ENCODE assay signal across 9 mouse cellular contexts in the genomic region with DNA sequence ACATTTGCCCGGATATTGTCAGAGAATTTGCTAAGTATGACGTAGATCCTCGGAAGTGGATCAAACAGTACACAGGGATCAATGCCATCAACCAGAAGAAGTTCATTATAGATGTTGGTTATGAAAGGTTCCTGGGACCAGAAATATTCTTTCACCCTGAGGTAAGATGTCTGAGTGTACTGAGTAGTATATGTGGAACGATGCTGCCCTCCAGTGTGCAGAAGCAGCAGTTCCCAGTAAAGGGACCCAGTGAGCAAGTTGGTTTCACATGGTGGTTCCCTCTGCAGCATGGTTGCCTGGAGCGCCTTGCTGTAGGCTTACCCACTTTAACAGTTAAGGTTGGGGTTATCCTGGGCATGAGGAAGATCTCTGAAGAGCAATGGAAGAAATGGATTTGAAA.
DNase-seq lines count a peak whose midpoint lies in the region; ATAC-seq and TF ChIP-seq lines count a peak whose summit lies in the region.
"Had no signal": no experiment of that assay in that cellular context is flagged by ENCODE, and none has a peak within 500 bp of the region (broad histone marks: within the 10 kb centered on the region; RNA-seq: fewer than 3 reads in every experiment).

No protein-coding gene starts in this region.

- no peak overlapping the region for H3K4me2 ChIP-seq in intestine, embryonic 14.5 days (ENCODE audit: low read length)
- no peak overlapping the region for H3K4me2 ChIP-seq in intestine, embryonic 15.5 days (replicated peaks)
- no peak overlapping the region for H3K4me2 ChIP-seq in lung, postnatal 0 days (replicated peaks; ENCODE audit: low read depth, low read length)
- H3K4me2 ChIP-seq: lung, embryonic 15.5 days had no signal

- TF ChIP-seq EP300 in lung, postnatal 0 days (IDR thresholded peaks at IDR 0.05), result no peak

- H3K9ac ChIP-seq in intestine, embryonic 14.5 days (ENCODE audit: low read length), result no peak overlapping the region
- H3K9ac ChIP-seq in intestine, embryonic 15.5 days, result no peak overlapping the region
- no peak overlapping the region for H3K9ac ChIP-seq in lung, postnatal 0 days (replicated peaks; ENCODE audit: low read depth)
- H3K9ac ChIP-seq: lung, embryonic 15.5 days had no signal

- H3K4me3 ChIP-seq in intestine, embryonic 14.5 days (ENCODE audit: low read depth, low read length), result no peak overlapping the region
- no peak overlapping the region for H3K4me3 ChIP-seq in intestine, embryonic 15.5 days (replicated peaks)
- no peak overlapping the region for H3K4me3 ChIP-seq in lung, postnatal 0 days (ENCODE audit: low read depth, low read length)
- H3K4me3 ChIP-seq: lung, embryonic 15.5 days had no signal

- no peaks in the 10 kb centered on the region for H3K9me3 ChIP-seq in intestine, embryonic 14.5 days (ENCODE audit: control insufficient read depth, low read length)
- H3K9me3 ChIP-seq in intestine, embryonic 15.5 days, result no peaks in the 10 kb centered on the region
- no peaks in the 10 kb centered on the region for H3K9me3 ChIP-seq in lung, postnatal 0 days (ENCODE audit: low read length)
- H3K9me3 ChIP-seq: lung, embryonic 15.5 days had no signal

- 0 out of 2 replicates have a peak, but pooled peaks have one; percentile 53 for ATAC-seq in intestine, embryonic 14.5 days (replicated peaks; ENCODE audit: low FRiP score, low TSS enrichment, low read depth)
- ATAC-seq in intestine, embryonic 15.5 days, result no peak; the same call in 1 of the 2 replicates
- ATAC-seq in granulocyte monocyte progenitor cell, adult 5-6 weeks (replicated peaks; ENCODE audit: poor library complexity, severe bottlenecking), result peak; percentile 83
- ATAC-seq in lung, postnatal 0 days, result peak; percentile 56; the same call in 1 of the 2 replicates

- peak; percentile 57 for DNase-seq in intestine, embryonic 14.5 days (ENCODE audit: low spot score)
- peak; percentile 33 to 77 for DNase-seq in adrenal gland, adult (ENCODE audit: inconsistent age in 2 of 2, low spot score in 1 of 2)
- peak; percentile 76 for DNase-seq in embryo, embryonic 10 days (ENCODE audit: low spot score)
- DNase-seq in kidney, postnatal 14 days, result peak; percentile 57
- DNase-seq in lung, postnatal 0 days (ENCODE audit: low spot score), result peak; percentile 59
- DNase-seq in right cerebral cortex, postnatal 14 days, result peak; percentile 52

- TF ChIP-seq CTCF in lung, postnatal 0 days (IDR thresholded peaks at IDR 0.05), result peak; percentile 76

- H3K27ac ChIP-seq in intestine, embryonic 14.5 days (ENCODE audit: low read depth), result no peak overlapping the region
- no peak overlapping the region for H3K27ac ChIP-seq in intestine, embryonic 15.5 days
- H3K27ac ChIP-seq in lung, postnatal 0 days (ENCODE audit: low read length), result no peak overlapping the region
- H3K27ac ChIP-seq: lung, embryonic 15.5 days had no signal

- WGBS in intestine, embryonic 14.5 days, result 67% methylated on average over 5 of the region's 5 CpGs
- 68% methylated on average over 5 of the region's 5 CpGs for WGBS in intestine, embryonic 15.5 days
- 62% methylated on average over 5 of the region's 5 CpGs for WGBS in lung, postnatal 0 days

- no peaks in the 10 kb centered on the region for H3K4me1 ChIP-seq in intestine, embryonic 14.5 days (replicated peaks; ENCODE audit: control insufficient read depth, insufficient read depth, low read length)
- H3K4me1 ChIP-seq in intestine, embryonic 15.5 days (replicated peaks), result no peaks in the 10 kb centered on the region
- no peaks in the 10 kb centered on the region for H3K4me1 ChIP-seq in lung, postnatal 0 days (ENCODE audit: insufficient read depth, low read depth, low read length)
- H3K4me1 ChIP-seq: lung, embryonic 15.5 days had no signal

- no peaks in the 10 kb centered on the region for H3K27me3 ChIP-seq in intestine, embryonic 14.5 days (replicated peaks; ENCODE audit: control insufficient read depth, insufficient read depth, low read length)
- no peaks in the 10 kb centered on the region for H3K27me3 ChIP-seq in intestine, embryonic 15.5 days (replicated peaks)
- H3K27me3 ChIP-seq in lung, postnatal 0 days (replicated peaks; ENCODE audit: insufficient read depth, low read length), result no peaks in the 10 kb centered on the region
- H3K27me3 ChIP-seq: lung, embryonic 15.5 days had no signal

- no peaks in the 10 kb centered on the region for H3K36me3 ChIP-seq in intestine, embryonic 14.5 days (ENCODE audit: control insufficient read depth, insufficient read depth, low read length)
- H3K36me3 ChIP-seq in intestine, embryonic 15.5 days, result no peaks in the 10 kb centered on the region
- H3K36me3 ChIP-seq in lung, postnatal 0 days (ENCODE audit: insufficient read depth, low read length), result no peaks in the 10 kb centered on the region
- H3K36me3 ChIP-seq: lung, embryonic 15.5 days had no signal
